Mouse (Mus musculus) limb, embryonic 11.5 days (tissue): ENCODE data around the gene Dennd6b. TPM values are rescaled to one million over a fixed set of nuclear protein-coding genes. Genes with fewer than 3 reads are reported as not detected.

Experiments
- ATAC-seq: fragments of 200-750 bp; cut with Nextera tagmentation; 2 replicates; pipeline ENCODE4 v1.8.0; 2017; ENCODE audit warnings: low read depth; ENCODE audit not compliant: insufficient number of reproducible peaks, low FRiP score, low TSS enrichment
- DNase-seq: peaks from one replicate; pipeline ENCODE4 v3.0.0-alpha.2; 2015; ENCODE audit warnings: low spot score
- H3K27ac ChIP-seq: fragments of 300-500 bp; sonication (generic); replicated peaks from 2 replicates; pipeline ENCODE4 v1.5.1; 2014; ENCODE audit warnings: low read depth, mild to moderate bottlenecking, low read length
- H3K27me3 ChIP-seq: fragments of 300-500 bp; sonication (generic); 2 replicates; pipeline ENCODE4 v1.6.1; 2014; ENCODE audit warnings: mild to moderate bottlenecking, low read length, mixed read lengths; ENCODE audit not compliant: control insufficient read depth, insufficient read depth
- H3K36me3 ChIP-seq: fragments of 300-500 bp; sonication (generic); 2 replicates; pipeline ENCODE4 v1.6.1; 2014; ENCODE audit warnings: mild to moderate bottlenecking, low read length, moderate library complexity, mixed read lengths; ENCODE audit not compliant: control insufficient read depth, insufficient read depth
- H3K4me1 ChIP-seq: fragments of 300-500 bp; sonication (generic); 2 replicates; pipeline ENCODE4 v1.6.1; 2014; ENCODE audit warnings: low read length, mixed read lengths; ENCODE audit not compliant: control insufficient read depth, insufficient read depth
- H3K4me2 ChIP-seq: fragments of 300-500 bp; sonication (generic); 2 replicates; pipeline ENCODE4 v1.6.1; 2014; ENCODE audit warnings: low read depth, mild to moderate bottlenecking, moderate library complexity; ENCODE audit not compliant: severe bottlenecking
- H3K4me3 ChIP-seq: fragments of 300-500 bp; sonication (generic); 2 replicates; pipeline ENCODE4 v1.5.1; 2014; ENCODE audit warnings: low read depth, low read length
- H3K9ac ChIP-seq: fragments of 300-500 bp; sonication (generic); 2 replicates; pipeline ENCODE4 v1.6.1; 2014; ENCODE audit warnings: mild to moderate bottlenecking, low read length
- H3K9me3 ChIP-seq: fragments of 300-500 bp; sonication (generic); 2 replicates; pipeline ENCODE4 v1.6.1; 2016; ENCODE audit warnings: low read length; ENCODE audit not compliant: control insufficient read depth
- whole genome bisulfite sequencing: fragments of 180-500 bp; shearing (Covaris S2); extraction: QIAGEN DNeasy Blood & Tissue Kit; methylation state at CpG from one replicate; pipeline ENCODE4 v1.1.7; 2014; 5-methylcytosine and 5-hydroxymethylcytosine counted together
- polyA plus RNA-seq: library from polyadenylated mRNA; unstranded; fragments of >200 nt; fragmentation: Nextera tagmentation; extraction: Ambion mirVana; gene quantifications from 2 replicates; pipeline ENCODE4 v1.2.1, GENCODE M21; 2014

Gene Dennd6b
- polyA plus RNA-seq, 1 experiment from 2014 or later = 19.4 TPM

- H3K4me2 ChIP-seq = peak overlapping the region; percentile 74
Observed at GRCm38 (mm10) chr15:89147024-89147423, 49.3 kb downstream of the Dennd6b start.

GRCm38 (mm10) chr15:89146537-89146936 lies 49.8 kb downstream of the Dennd6b start:
- Histone ChIP-seq H3K9me3 (no peaks in the 10 kb centered on the region), H3K4me2 (peak overlapping the region; percentile 74), H3K4me1 (peaks cover 16% of the 10 kb centered on the region), H3K27ac (no peak overlapping the region), H3K9ac (peak overlapping the region; percentile 37; the same call in 1 of the 2 replicates), H3K4me3 (peak overlapping the region; percentile 24), H3K27me3 (peaks cover 13% of the 10 kb centered on the region; the same call in 1 of the 2 replicates), H3K36me3 (no peaks in the 10 kb centered on the region)
- ATAC-seq (0 out of 2 replicates have a peak, but pooled peaks have one; percentile 32), DNase-seq (peak; percentile 77)
- 2% methylated on average over 27 of the region's 27 CpGs for WGBS

More at GRCm38 (mm10) chr15:89147024-89147423, 49.3 kb downstream of the Dennd6b start:
- DNase-seq (peak; percentile 54), ATAC-seq (no peak)
- 3% methylated on average over 16 of the region's 16 CpGs for WGBS
- peaks cover 13% of the 10 kb centered on the region; the same call in 1 of the 2 replicates for H3K27me3 ChIP-seq
- H3K27ac ChIP-seq = no peak overlapping the region
- H3K36me3 ChIP-seq = no peaks in the 10 kb centered on the region
- H3K9ac ChIP-seq = peak overlapping the region; percentile 37; the same call in 1 of the 2 replicates
- H3K9me3 ChIP-seq = no peaks in the 10 kb centered on the region
- H3K4me3 ChIP-seq = peak overlapping the region; percentile 24
- peaks cover 16% of the 10 kb centered on the region for H3K4me1 ChIP-seq

- H3K4me1 ChIP-seq = peaks cover 21% of the 10 kb centered on the region
- H3K9me3 ChIP-seq = no peaks in the 10 kb centered on the region
- peaks cover 13% of the 10 kb centered on the region; the same call in 1 of the 2 replicates for H3K27me3 ChIP-seq
- no peaks in the 10 kb centered on the region for H3K36me3 ChIP-seq
- H3K9ac ChIP-seq = 0 out of 2 replicates have a peak overlapping the region, but pooled peaks have one; percentile 22
- H3K4me2 ChIP-seq = peak overlapping the region; percentile 74; the same call in 1 of the 2 replicates
- 65% methylated on average over 24 of the region's 24 CpGs for WGBS
- H3K27ac ChIP-seq = no peak overlapping the region
- H3K4me3 ChIP-seq = peak overlapping the region; percentile 24; the same call in 1 of the 2 replicates
- DNase-seq (no peak), ATAC-seq (no peak)
Observed at GRCm38 (mm10) chr15:89145813-89146350, 50.4 kb downstream of the Dennd6b start.

GRCm38 (mm10) chr15:89144965-89145364 lies 51.3 kb downstream of the Dennd6b start:
- H3K4me3 ChIP-seq = no peak overlapping the region
- 92% methylated on average over 11 of the region's 11 CpGs for WGBS
- no peak overlapping the region for H3K9ac ChIP-seq
- DNase-seq (no peak), ATAC-seq (no peak)
- H3K4me1 ChIP-seq = peaks cover 25% of the 10 kb centered on the region
- H3K27me3 ChIP-seq = peaks cover 13% of the 10 kb centered on the region; the same call in 1 of the 2 replicates
- H3K36me3 ChIP-seq = no peaks in the 10 kb centered on the region
- no peak overlapping the region for H3K4me2 ChIP-seq
- no peaks in the 10 kb centered on the region for H3K9me3 ChIP-seq
- H3K27ac ChIP-seq = no peak overlapping the region

GRCm38 (mm10) chr15:89143134-89143533 lies 53.2 kb downstream of the Dennd6b start:
- H3K27me3 ChIP-seq = peaks cover 8% of the 10 kb centered on the region; the same call in 1 of the 2 replicates

GRCm38 (mm10) chr15:89141905-89142304 lies 54.4 kb downstream of the Dennd6b start:
- peaks cover 6% of the 10 kb centered on the region; the same call in 1 of the 2 replicates for H3K27me3 ChIP-seq
- H3K9ac ChIP-seq = no peak overlapping the region
- ATAC-seq (no peak), DNase-seq (no peak)
- peaks cover 18% of the 10 kb centered on the region for H3K4me1 ChIP-seq
- H3K27ac ChIP-seq = no peak overlapping the region
- no peaks in the 10 kb centered on the region for H3K9me3 ChIP-seq
- H3K4me2 ChIP-seq = no peak overlapping the region
- WGBS = 62% methylated on average over 4 of the region's 4 CpGs
- H3K4me3 ChIP-seq = no peak overlapping the region
- H3K36me3 ChIP-seq = no peaks in the 10 kb centered on the region

More at GRCm38 (mm10) chr15:89143134-89143533, 53.2 kb downstream of the Dennd6b start:
- ATAC-seq (no peak), DNase-seq (no peak)
- Histone ChIP-seq H3K27ac (no peak overlapping the region), H3K36me3 (no peaks in the 10 kb centered on the region), H3K9me3 (no peaks in the 10 kb centered on the region), H3K4me2 (no peak overlapping the region), H3K4me1 (peaks cover 17% of the 10 kb centered on the region), H3K9ac (no peak overlapping the region), H3K4me3 (no peak overlapping the region)
- 80% methylated on average over 2 of the region's 2 CpGs for WGBS

GRCm38 (mm10) chr15:89141443-89141842 lies 54.9 kb downstream of the Dennd6b start:
- no peak for ATAC-seq
- Histone ChIP-seq H3K27me3 (peaks cover 3% of the 10 kb centered on the region; the same call in 1 of the 2 replicates), H3K9me3 (no peaks in the 10 kb centered on the region), H3K9ac (no peak overlapping the region), H3K36me3 (no peaks in the 10 kb centered on the region), H3K4me2 (peak overlapping the region; percentile 98; the same call in 1 of the 2 replicates), H3K4me3 (0 out of 2 replicates have a peak overlapping the region, but pooled peaks have one; percentile 57), H3K4me1 (peaks cover 14% of the 10 kb centered on the region), H3K27ac (no peak overlapping the region)
- no peak for DNase-seq
- WGBS = 16% methylated on average over 5 of the region's 5 CpGs

GRCm38 (mm10) chr15:89140659-89141252 lies 55.5 kb downstream of the Dennd6b start, which contains the start of gene Mapk12:
Gene Mapk12, minus strand, starts transcription at chr15:89140703.
- no peaks in the 10 kb centered on the region for H3K9me3 ChIP-seq
- peak within 1 kb of the TSS; percentile 61 for H3K9ac ChIP-seq
- H3K27me3 ChIP-seq = no peaks in the 10 kb centered on the region
- peaks cover 11% of the 10 kb centered on the region for H3K4me1 ChIP-seq
- ATAC-seq = peak; percentile 65
- H3K4me3 ChIP-seq = peak within 1 kb of the TSS; percentile 57
- H3K27ac ChIP-seq = no peak within 1 kb of the TSS; the same call in 1 of the 2 replicates
- peak; percentile 70 for DNase-seq
- no peaks in the 10 kb centered on the region for H3K36me3 ChIP-seq
- peak within 1 kb of the TSS; percentile 98 for H3K4me2 ChIP-seq
- WGBS = under 1% methylated on average over 21 of the region's 21 CpGs
